Mouse (Mus musculus) C2C12 (cell line): Measurements from ENCODE around the gene 5730455P16Rik. TPM values are rescaled to one million over a fixed set of nuclear protein-coding genes. Genes with fewer than 3 reads are reported as not detected.

ENCODE experiments used
- H3K27me3 ChIP-seq: one replicate; pipeline ENCODE4 v1.6.1; 2011; ENCODE audit not compliant: control insufficient read depth, insufficient read depth, insufficient read length
- H3K36me3 ChIP-seq: one replicate; pipeline ENCODE4 v1.6.1; 2011; ENCODE audit not compliant: control insufficient read depth, insufficient read depth
- H3K4me3 ChIP-seq: one replicate; pipeline ENCODE4 v1.5.1; 2011; ENCODE audit warnings: mild to moderate bottlenecking, control low read depth; ENCODE audit not compliant: poor library complexity, insufficient read depth, severe bottlenecking
- H3K79me2 ChIP-seq: one replicate; pipeline ENCODE4 v1.6.1; 2011; ENCODE audit not compliant: control insufficient read depth, insufficient read depth
- H3K79me3 ChIP-seq: one replicate; pipeline ENCODE4 v1.6.1; 2011; ENCODE audit warnings: low read depth, control low read depth
- H3ac ChIP-seq: one replicate; pipeline ENCODE3; 2011; ENCODE audit warnings: low read depth; ENCODE audit not compliant: control insufficient read depth, insufficient read length
- CEBPB ChIP-seq: IDR thresholded peaks from one replicate; pipeline ENCODE4 v1.6.1; 2011; ENCODE audit warnings: low read depth, mild to moderate bottlenecking, control low read depth, moderate library complexity
- CTCF ChIP-seq: IDR thresholded peaks from one replicate; pipeline ENCODE4 v1.5.1; 2011; ENCODE audit not compliant: control insufficient read depth, insufficient read depth, insufficient read length
- FOSL1 ChIP-seq: IDR thresholded peaks from one replicate; pipeline ENCODE4 v1.8.0; 2011; ENCODE audit warnings: mild to moderate bottlenecking, low read length; ENCODE audit not compliant: poor library complexity, insufficient read depth, severe bottlenecking
- MAX ChIP-seq: IDR thresholded peaks from one replicate; pipeline ENCODE4 v1.6.1; 2011; ENCODE audit warnings: mild to moderate bottlenecking, control low read depth
- MYOD1 ChIP-seq: IDR thresholded peaks from one replicate; pipeline ENCODE4 v1.6.1; 2011; ENCODE audit warnings: low read depth; ENCODE audit not compliant: control insufficient read depth, insufficient read length
- MYOG ChIP-seq: IDR thresholded peaks from one replicate; pipeline ENCODE4 v1.6.1; 2011; ENCODE audit not compliant: control insufficient read depth, insufficient read length; ENCODE audit errors: extremely low read depth
- USF1 ChIP-seq: IDR thresholded peaks from one replicate; pipeline ENCODE4 v1.6.1; 2011; ENCODE audit warnings: low read depth, mild to moderate bottlenecking, control low read depth, moderate library complexity
- polyA plus RNA-seq: library from polyadenylated mRNA; unstranded; fragments of >200 nt; fragmentation: generic; extraction: Trizol; gene quantifications from one replicate; pipeline ENCODE4 v1.2.1, GENCODE M21; 2012; ENCODE audit warnings: missing spikeins

The 5730455P16Rik gene
- polyA plus RNA-seq, 1 experiment: 4.3 TPM

DNA sequence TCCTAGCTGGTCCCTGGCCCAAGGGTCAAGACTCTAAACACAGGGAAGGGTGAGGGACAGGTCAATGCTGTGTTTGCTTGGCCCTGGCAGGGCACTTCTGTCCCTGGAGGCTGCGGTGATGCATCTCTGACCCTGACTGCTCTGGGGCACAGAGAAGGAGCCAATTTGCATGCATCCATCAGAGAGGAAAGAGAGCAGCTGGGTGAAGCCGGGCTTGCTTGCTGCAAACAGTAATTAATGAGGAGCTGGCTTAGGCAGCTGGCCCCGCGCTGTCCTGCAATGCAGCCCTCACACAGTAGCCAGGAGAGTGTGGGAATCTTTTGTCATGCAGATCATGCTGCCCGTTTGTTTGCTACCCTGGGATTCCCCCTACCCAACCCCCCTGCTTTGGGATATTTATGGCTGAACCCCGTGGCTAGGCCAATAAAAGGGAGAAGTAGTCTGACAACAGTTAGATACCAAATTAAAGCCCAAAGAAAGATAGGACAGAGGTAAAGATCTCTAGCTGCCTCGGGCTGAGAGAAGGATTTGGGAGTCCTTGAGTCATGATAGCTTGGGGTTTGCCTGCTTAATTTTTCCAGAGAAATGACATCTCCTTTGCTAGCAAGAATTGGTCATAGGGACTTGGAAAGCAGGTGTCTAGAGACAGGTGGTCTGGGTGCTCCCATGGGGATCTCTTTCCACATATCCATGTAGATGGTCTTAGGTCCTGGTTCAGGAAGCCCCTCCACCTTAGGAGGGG lies 42.1 kb downstream of the 5730455P16Rik start:
- H3K79me2 ChIP-seq: no peaks in the 10 kb centered on the region

DNA sequence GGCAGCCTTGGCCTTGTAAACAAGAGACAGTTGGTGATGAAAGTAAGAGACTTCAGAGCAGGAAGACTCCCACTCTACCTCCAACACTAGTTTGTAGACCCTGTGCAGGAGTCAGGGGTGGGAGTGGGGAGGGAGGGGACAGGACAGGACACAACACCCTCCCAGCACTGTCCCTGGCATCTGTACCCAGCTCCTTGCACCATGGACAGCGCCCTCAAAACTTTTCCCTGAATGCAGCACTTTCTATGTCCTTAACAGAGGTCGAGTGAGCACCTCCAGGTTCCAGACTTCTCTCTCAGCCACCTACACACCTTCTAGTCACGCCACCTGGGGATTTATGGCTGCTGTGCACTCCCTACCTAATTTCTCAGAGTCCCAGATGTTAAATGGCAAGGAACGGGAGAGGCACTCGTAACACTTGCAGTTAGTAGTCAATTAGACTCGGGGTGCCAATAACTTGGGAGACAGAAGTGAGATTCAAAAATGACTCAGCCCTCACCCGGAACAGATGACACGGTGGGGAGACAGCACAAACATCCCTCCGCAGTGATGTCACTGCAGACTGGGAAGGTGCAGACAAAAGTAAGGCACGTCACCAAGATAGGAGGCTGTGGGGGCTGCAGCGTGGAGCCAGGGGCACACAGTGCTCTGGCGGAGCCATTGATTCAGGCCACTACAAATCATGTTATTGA lies 45.0 kb downstream of the 5730455P16Rik start:
- Histone ChIP-seq H3K27me3 (peaks cover 41% of the 10 kb centered on the region), H3ac (no peak overlapping the region), H3K79me3 (no peaks in the 10 kb centered on the region), H3K79me2 (no peaks in the 10 kb centered on the region), H3K36me3 (no peaks in the 10 kb centered on the region), H3K4me3 (no peak overlapping the region)
- TF ChIP-seq CTCF (no peak), CEBPB (no peak), USF1 (no peak), MYOD1 (no peak), MAX (no peak), MYOG (no peak), FOSL1 (no peak)

More for the DNA sequence above, 42.1 kb downstream of the 5730455P16Rik start:
- no peak overlapping the region for H3ac ChIP-seq
- TF ChIP-seq MYOG (no peak), USF1 (no peak), FOSL1 (no peak), MAX (no peak), MYOD1 (no peak), CEBPB (no peak), CTCF (no peak)
- H3K36me3 ChIP-seq: no peaks in the 10 kb centered on the region
- no peaks in the 10 kb centered on the region for H3K79me3 ChIP-seq
- no peak overlapping the region for H3K4me3 ChIP-seq
- peaks cover 40% of the 10 kb centered on the region for H3K27me3 ChIP-seq

DNA sequence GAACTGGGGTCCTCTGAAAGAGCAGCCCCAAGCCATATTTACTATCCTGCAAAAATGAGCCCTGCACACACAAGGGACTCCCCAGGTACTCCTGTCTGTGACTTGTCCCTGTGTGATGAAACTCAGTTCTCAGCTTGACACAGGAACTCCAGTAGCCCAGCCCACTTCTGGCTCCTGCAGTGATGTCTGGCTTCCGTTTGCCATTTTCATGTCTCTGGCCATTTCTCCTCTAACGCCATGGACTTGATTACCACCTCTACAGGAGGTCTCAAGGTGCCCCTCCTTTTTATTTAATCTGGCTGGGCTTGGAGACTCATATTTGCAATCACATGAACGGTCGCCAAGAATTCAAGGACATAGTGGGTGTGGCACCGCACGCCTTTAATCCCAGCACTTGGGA lies 53.2 kb downstream of the 5730455P16Rik start:
- TF ChIP-seq MAX: no peak
- TF ChIP-seq MYOD1: no peak
- no peak for TF ChIP-seq USF1
- TF ChIP-seq CTCF: no peak
- TF ChIP-seq CEBPB: no peak
- TF ChIP-seq MYOG: no peak
- TF ChIP-seq FOSL1: no peak
- Histone ChIP-seq H3K27me3 (peaks cover 28% of the 10 kb centered on the region), H3K4me3 (no peak overlapping the region), H3K79me2 (no peaks in the 10 kb centered on the region), H3K79me3 (no peaks in the 10 kb centered on the region), H3ac (no peak overlapping the region), H3K36me3 (no peaks in the 10 kb centered on the region)

DNA sequence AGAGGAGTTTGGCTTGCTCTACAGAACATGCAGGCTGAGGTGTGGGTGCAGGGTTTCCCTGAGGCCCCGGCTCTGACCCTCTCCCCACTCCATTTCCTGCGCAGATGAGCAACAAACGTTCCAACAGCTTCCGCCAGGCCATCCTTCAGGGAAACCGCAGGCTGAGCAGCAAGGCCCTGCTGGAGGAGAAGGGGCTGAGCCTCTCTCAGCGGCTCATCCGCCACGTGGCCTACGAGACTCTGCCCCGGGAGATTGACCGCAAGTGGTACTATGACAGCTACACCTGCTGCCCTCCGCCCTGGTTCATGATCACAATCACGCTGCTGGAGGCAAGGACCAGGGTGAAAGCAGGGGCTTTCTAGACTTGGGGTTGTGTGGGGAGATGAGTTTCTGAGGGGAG lies 54.6 kb downstream of the 5730455P16Rik start:
- H3ac ChIP-seq: no peak overlapping the region
- H3K4me3 ChIP-seq: no peak overlapping the region
- TF ChIP-seq CTCF: no peak
- TF ChIP-seq MAX: no peak
- no peak for TF ChIP-seq CEBPB
- no peak for TF ChIP-seq MYOG
- TF ChIP-seq FOSL1: no peak
- no peak for TF ChIP-seq USF1
- H3K79me3 ChIP-seq: no peaks in the 10 kb centered on the region
- no peaks in the 10 kb centered on the region for H3K36me3 ChIP-seq
- H3K79me2 ChIP-seq: no peaks in the 10 kb centered on the region
- peaks cover 28% of the 10 kb centered on the region for H3K27me3 ChIP-seq

DNA sequence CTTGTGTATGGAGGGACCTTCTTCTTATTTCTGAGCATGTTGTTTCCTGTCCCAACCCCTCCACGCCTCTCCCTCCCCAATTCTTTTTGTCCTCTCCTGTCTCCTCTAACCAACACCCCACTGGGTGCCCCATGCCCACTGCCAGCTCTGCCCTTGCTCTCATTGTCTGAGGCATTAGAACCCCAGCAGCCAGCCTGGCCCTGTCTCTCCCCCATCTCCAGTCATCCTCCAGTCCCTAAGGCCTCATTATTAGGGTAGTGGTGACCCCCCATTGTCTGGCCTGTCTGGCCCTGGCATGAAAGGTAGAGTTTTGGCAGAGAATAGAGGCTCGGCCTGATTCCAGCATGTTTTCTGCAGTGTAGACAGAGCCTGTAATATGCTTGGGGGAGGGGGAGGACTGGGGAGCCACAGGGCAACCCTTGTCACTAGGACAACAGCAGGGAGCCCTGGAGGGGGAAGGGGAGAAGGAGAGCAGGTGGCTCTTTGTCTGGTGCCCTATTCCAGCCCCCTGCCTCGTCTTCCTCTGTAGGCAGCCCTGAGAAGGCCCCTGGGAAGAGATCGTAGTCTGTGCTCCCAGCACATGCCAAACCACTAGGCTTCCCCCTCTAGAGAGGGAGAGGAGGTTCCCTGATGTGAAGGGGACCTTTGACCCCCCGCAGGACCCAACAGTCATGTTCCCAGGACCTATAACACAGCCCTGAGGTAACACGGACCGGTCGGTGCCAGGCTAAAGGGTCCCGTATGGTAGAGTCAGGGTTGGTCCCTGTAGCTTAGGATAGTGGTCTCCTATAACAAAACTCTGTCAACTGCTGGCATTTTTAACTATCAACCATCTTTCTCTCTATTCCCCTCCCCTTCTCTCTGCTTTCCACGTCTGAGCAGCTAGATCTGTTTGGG lies 61.8 kb downstream of the 5730455P16Rik start:
- TF ChIP-seq MYOG (no peak), FOSL1 (no peak), USF1 (no peak), CEBPB (no peak), CTCF (no peak), MAX (no peak), MYOD1 (no peak)
- H3K79me3 ChIP-seq: no peaks in the 10 kb centered on the region
- H3K79me2 ChIP-seq: no peaks in the 10 kb centered on the region
- no peaks in the 10 kb centered on the region for H3K36me3 ChIP-seq
- peaks cover 11% of the 10 kb centered on the region for H3K27me3 ChIP-seq
- no peak overlapping the region for H3ac ChIP-seq
- no peak overlapping the region for H3K4me3 ChIP-seq
